15 mouse cellular contexts compared by ENCODE assay signal in genomic region chr1:34822003-34822402, GRCm38 (mm10).
"Had no signal": no experiment of that assay in that cellular context is flagged by ENCODE, and none has a peak within 500 bp of the region (broad histone marks: within the 10 kb centered on the region; RNA-seq: fewer than 3 reads in every experiment).

No protein-coding gene starts in this region.

- DNase-seq: retina, postnatal 1 day; right cerebral cortex, adult 18-20 months; right cerebral cortex, postnatal 14 days; right cerebral cortex, postnatal 25 days; right cerebral cortex, postnatal 4 days; spleen, adult 18-20 months; thymus, adult 18-20 months; thymus, adult 2 months; thymus, postnatal 14 days; thymus, postnatal 25 days; thymus, postnatal 36 days; thymus, postnatal 4 days had no signal

- H3K4me1 ChIP-seq: stomach, embryonic 15.5 days had no signal

- H3K9ac ChIP-seq: neural tube, embryonic 15.5 days; stomach, embryonic 15.5 days had no signal

- H3K4me2 ChIP-seq: neural tube, embryonic 15.5 days; stomach, embryonic 15.5 days had no signal

- H3K27ac ChIP-seq: neural tube, embryonic 15.5 days; stomach, embryonic 15.5 days; stomach, postnatal 0 days had no signal

- H3K4me3 ChIP-seq: neural tube, embryonic 15.5 days; stomach, embryonic 15.5 days had no signal

- H3K9me3 ChIP-seq: neural tube, embryonic 15.5 days; stomach, embryonic 15.5 days had no signal

- H3K27me3 ChIP-seq: neural tube, embryonic 15.5 days; stomach, embryonic 15.5 days had no signal
